Mouse (Mus musculus) myocyte (in vitro differentiated cells): ENCODE data around the gene Ccin. TPM values are rescaled to one million over a fixed set of nuclear protein-coding genes. Genes with fewer than 3 reads are reported as not detected.

Experiments
- H3K27me3 ChIP-seq: one replicate; pipeline ENCODE4 v1.6.1; 2011; ENCODE audit not compliant: control insufficient read depth, insufficient read depth, insufficient read length
- H3K36me3 ChIP-seq: one replicate; pipeline ENCODE4 v1.6.1; 2011; ENCODE audit not compliant: control insufficient read depth, insufficient read depth
- H3K4me2 ChIP-seq: one replicate; pipeline ENCODE4 v1.6.1; 2011; ENCODE audit warnings: low read depth, control low read depth
- H3K4me3 ChIP-seq: one replicate; pipeline ENCODE4 v1.5.1; 2011; ENCODE audit warnings: mild to moderate bottlenecking, control low read depth, moderate library complexity
- H3K79me2 ChIP-seq: one replicate; pipeline ENCODE4 v1.6.1; 2011; ENCODE audit not compliant: control insufficient read depth, insufficient read depth
- H3ac ChIP-seq: one replicate; pipeline ENCODE4 v1.6.1; 2011; ENCODE audit not compliant: control insufficient read depth, insufficient read length
- CEBPB ChIP-seq: IDR thresholded peaks from 2 replicates; pipeline ENCODE4 v1.6.1; 2011; ENCODE audit warnings: mild to moderate bottlenecking, moderate library complexity; ENCODE audit not compliant: poor library complexity, insufficient read depth, severe bottlenecking
- E2F4 ChIP-seq: IDR thresholded peaks from one replicate; pipeline ENCODE4 v1.6.1; 2011; ENCODE audit warnings: mild to moderate bottlenecking, control low read depth, moderate library complexity; ENCODE audit not compliant: insufficient read depth
- MAX ChIP-seq: IDR thresholded peaks from one replicate; pipeline ENCODE4 v1.6.1; 2011; ENCODE audit warnings: low read depth, mild to moderate bottlenecking, control low read depth
- MYOD1 ChIP-seq, 3 experiments: IDR thresholded peaks; one replicate each; pipeline ENCODE4 v1.6.1; 2011; ENCODE audit warnings: control low read depth in 2 of 3, low read depth in 2 of 3, mild to moderate bottlenecking in 2 of 3, moderate library complexity in 1 of 3; ENCODE audit not compliant: insufficient read length in 2 of 3, control insufficient read depth in 1 of 3
- MYOG ChIP-seq, 3 experiments: IDR thresholded peaks; one replicate each; pipeline ENCODE4 v1.6.1; 2011; ENCODE audit warnings: control low read depth in 2 of 3, low read depth in 2 of 3, mild to moderate bottlenecking in 2 of 3; ENCODE audit not compliant: insufficient read length in 2 of 3, control insufficient read depth in 1 of 3, insufficient read depth in 1 of 3
- POLR2A ChIP-seq: IDR thresholded peaks from one replicate; pipeline ENCODE4 v1.6.1; 2011; ENCODE audit warnings: low read depth, mild to moderate bottlenecking, control low read depth, moderate library complexity; ENCODE audit not compliant: insufficient read length
- POLR2AphosphoS2 ChIP-seq: IDR thresholded peaks from one replicate; pipeline ENCODE4 v1.6.1; 2011; ENCODE audit warnings: low read depth, control low read depth; ENCODE audit not compliant: insufficient read length
- REST ChIP-seq: IDR thresholded peaks from one replicate; pipeline ENCODE4 v1.6.1; 2011; ENCODE audit warnings: mild to moderate bottlenecking, control low read depth, moderate library complexity; ENCODE audit not compliant: insufficient read depth, insufficient read length
- SRF ChIP-seq: IDR thresholded peaks from one replicate; pipeline ENCODE4 v1.6.1; 2011; ENCODE audit warnings: low read depth; ENCODE audit not compliant: control insufficient read depth, insufficient read length
- TCF12 ChIP-seq: IDR thresholded peaks from one replicate; pipeline ENCODE4 v1.6.1; 2011; ENCODE audit warnings: mild to moderate bottlenecking, control low read depth; ENCODE audit not compliant: poor library complexity, insufficient read depth, severe bottlenecking
- TCF3 ChIP-seq: IDR thresholded peaks from one replicate; pipeline ENCODE4 v1.6.1; 2011; ENCODE audit warnings: low read depth, control low read depth; ENCODE audit not compliant: insufficient read length
- USF1 ChIP-seq: IDR thresholded peaks from one replicate; pipeline ENCODE4 v1.6.1; 2011; ENCODE audit warnings: low read depth, mild to moderate bottlenecking, control low read depth, moderate library complexity
- polyA plus RNA-seq: library from polyadenylated mRNA; unstranded; fragments of >200 nt; fragmentation: generic; extraction: Trizol; gene quantifications from one replicate; pipeline ENCODE4 v1.2.1, GENCODE M21; 2012; ENCODE audit warnings: missing spikeins

Ccin gene
- polyA plus RNA-seq, 1 experiment, result 0.22 TPM

GRCm38 (mm10) chr4:44004126-44004525, 20.8 kb downstream of the Ccin start, which contains the start of gene Clta:
Gene Clta (plus strand): TSS chr4:44004452.
- Histone ChIP-seq H3K4me2 (no peak within 1 kb of the TSS), H3K36me3 (no peaks in the 10 kb centered on the region), H3K4me3 (no peak within 1 kb of the TSS), H3K79me2 (no peaks in the 10 kb centered on the region), H3K27me3 (peaks cover 8% of the 10 kb centered on the region), H3ac (no peak within 1 kb of the TSS)
- TF ChIP-seq CEBPB (no peak), E2F4 (no peak), MYOD1 (IDR thresholded peaks at IDR 0.05; ENCODE audit: control insufficient read depth in 1 of 3, insufficient read length in 2 of 3, low read depth in 2 of 3) (no peak), MYOG (IDR thresholded peaks at IDR 0.05; ENCODE audit: control insufficient read depth in 1 of 3, insufficient read depth in 1 of 3, insufficient read length in 2 of 3, low read depth in 2 of 3) (no peak), POLR2A (no peak), SRF (no peak), TCF3 (no peak), MAX (no peak), POLR2AphosphoS2 (no peak), TCF12 (no peak), USF1 (no peak), REST (no peak)

DNA sequence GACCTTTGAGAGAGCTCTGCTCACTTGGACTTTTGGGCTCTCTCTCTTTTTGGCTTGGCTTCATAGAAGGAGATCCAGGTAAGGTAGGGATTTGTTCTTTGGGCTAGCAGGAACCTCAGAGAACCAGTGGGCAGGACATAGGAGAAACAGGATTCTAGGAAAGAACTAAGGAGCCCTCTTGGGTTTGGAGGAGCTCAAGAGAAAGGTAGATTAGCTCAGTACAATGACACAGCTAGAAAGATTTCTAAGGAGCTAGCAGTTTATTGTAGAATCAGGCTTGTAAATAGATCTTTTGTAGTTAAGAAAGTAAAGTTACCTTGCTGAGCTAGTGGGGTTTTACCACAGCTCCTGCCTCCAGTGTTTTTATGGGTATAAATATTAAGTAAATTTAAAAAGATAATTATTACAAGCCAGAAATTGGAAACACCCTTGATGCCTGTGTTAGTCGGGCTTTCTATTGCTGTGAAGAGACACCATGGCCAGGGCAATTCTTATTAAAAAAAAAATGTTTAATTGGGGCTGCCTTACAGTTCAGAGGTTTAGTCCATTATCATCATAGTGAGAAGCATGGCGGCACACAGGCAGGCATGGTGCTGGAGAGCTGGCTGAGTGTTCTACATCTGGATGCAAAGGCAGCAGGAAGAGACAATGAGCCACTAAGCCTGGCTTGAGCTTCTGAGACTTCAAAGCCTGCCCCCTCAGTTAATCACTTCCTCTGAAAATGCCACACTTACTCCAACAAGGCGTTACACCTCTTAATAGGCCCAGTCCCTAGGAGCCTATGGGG, 21.5 kb downstream of the Ccin start:
- H3K27me3 ChIP-seq, result peaks cover 8% of the 10 kb centered on the region
- H3K4me2 ChIP-seq, result no peak overlapping the region
- TF ChIP-seq TCF3 (no peak), REST (no peak), USF1 (no peak), TCF12 (no peak), SRF (no peak), POLR2AphosphoS2 (no peak), MYOD1 (IDR thresholded peaks at IDR 0.05; ENCODE audit: control insufficient read depth in 1 of 3, insufficient read length in 2 of 3, low read depth in 2 of 3) (no peak), MYOG (IDR thresholded peaks at IDR 0.05; ENCODE audit: control insufficient read depth in 1 of 3, insufficient read depth in 1 of 3, insufficient read length in 2 of 3, low read depth in 2 of 3) (no peak), CEBPB (no peak), E2F4 (no peak), POLR2A (no peak), MAX (no peak)
- no peaks in the 10 kb centered on the region for H3K79me2 ChIP-seq
- no peak overlapping the region for H3K4me3 ChIP-seq
- H3K36me3 ChIP-seq, result no peaks in the 10 kb centered on the region
- no peak overlapping the region for H3ac ChIP-seq

DNA sequence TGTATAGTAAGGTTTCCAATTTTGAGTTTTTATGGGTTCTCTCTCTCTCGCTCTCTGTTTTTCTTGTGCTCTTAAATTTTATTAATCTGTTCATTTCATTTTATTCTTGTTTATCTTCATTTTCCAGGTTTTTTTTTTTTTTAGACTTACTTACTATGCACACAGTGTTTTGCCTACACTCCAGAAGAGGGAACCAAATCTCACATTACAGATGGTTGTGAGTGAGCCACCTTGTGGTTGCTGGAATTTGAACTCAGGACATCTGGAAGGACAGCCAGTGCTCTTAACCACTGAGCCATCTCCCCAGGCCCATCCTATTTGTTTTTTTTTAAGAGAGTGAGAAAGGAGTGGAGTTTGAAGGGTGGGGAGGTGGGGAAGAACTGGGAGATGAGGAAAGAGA, 26.9 kb downstream of the Ccin start:
- Histone ChIP-seq H3K4me3 (no peak overlapping the region), H3K36me3 (no peaks in the 10 kb centered on the region), H3K4me2 (no peak overlapping the region), H3K79me2 (peaks cover 26% of the 10 kb centered on the region), H3ac (no peak overlapping the region), H3K27me3 (no peaks in the 10 kb centered on the region)
- TF ChIP-seq REST (no peak), POLR2AphosphoS2 (no peak), POLR2A (no peak), MYOD1 (IDR thresholded peaks at IDR 0.05; ENCODE audit: control insufficient read depth in 1 of 3, insufficient read length in 2 of 3, low read depth in 2 of 3) (no peak), MYOG (IDR thresholded peaks at IDR 0.05; ENCODE audit: control insufficient read depth in 1 of 3, insufficient read depth in 1 of 3, insufficient read length in 2 of 3, low read depth in 2 of 3) (no peak), TCF12 (no peak), SRF (no peak), E2F4 (no peak), CEBPB (no peak), USF1 (no peak), MAX (no peak), TCF3 (no peak)

- no peak overlapping the region for H3K4me2 ChIP-seq
- H3K36me3 ChIP-seq, result no peaks in the 10 kb centered on the region
- no peak overlapping the region for H3K4me3 ChIP-seq
- peaks cover 34% of the 10 kb centered on the region for H3K79me2 ChIP-seq
- no peak overlapping the region for H3ac ChIP-seq
- H3K27me3 ChIP-seq, result no peaks in the 10 kb centered on the region
- no peak for TF ChIP-seq POLR2AphosphoS2
- no peak for TF ChIP-seq TCF3
- TF ChIP-seq CEBPB, result no peak
- no peak for TF ChIP-seq MYOG (IDR thresholded peaks at IDR 0.05; ENCODE audit: control insufficient read depth in 1 of 3, insufficient read depth in 1 of 3, insufficient read length in 2 of 3, low read depth in 2 of 3)
These were observed 27.6 kb downstream of the Ccin start for GRCm38 (mm10) chr4:44010893-44011292.

GRCm38 (mm10) chr4:44011799-44012198, 28.5 kb downstream of the Ccin start:
- H3K36me3 ChIP-seq, result no peaks in the 10 kb centered on the region
- peak overlapping the region; percentile 89 for H3K4me2 ChIP-seq
- no peak for TF ChIP-seq POLR2AphosphoS2
- TF ChIP-seq CEBPB, result no peak
- TF ChIP-seq USF1, result no peak
- H3K79me2 ChIP-seq, result peaks cover 43% of the 10 kb centered on the region
- H3K27me3 ChIP-seq, result no peaks in the 10 kb centered on the region
- H3ac ChIP-seq, result peak overlapping the region; percentile 87
- peak overlapping the region; percentile 83 for H3K4me3 ChIP-seq
